Mouse (Mus musculus) spleen, adult 2 months (tissue): ENCODE measurements around the gene Tnfrsf1b.

Source experiments
- CTCF ChIP-seq: fragments of 200-500 bp; IDR thresholded peaks from 2 replicates; pipeline ENCODE4 v1.5.1; 2011; ENCODE audit warnings: mild to moderate bottlenecking, inconsistent platforms; ENCODE audit not compliant: insufficient read depth, insufficient read length, insufficient replicate concordance; ENCODE audit errors: extremely low read depth
- POLR2A ChIP-seq: fragments of 200-500 bp; IDR thresholded peaks from 2 replicates; pipeline ENCODE4 v1.6.1; 2011; ENCODE audit warnings: low read depth, low read length, inconsistent platforms

DNA sequence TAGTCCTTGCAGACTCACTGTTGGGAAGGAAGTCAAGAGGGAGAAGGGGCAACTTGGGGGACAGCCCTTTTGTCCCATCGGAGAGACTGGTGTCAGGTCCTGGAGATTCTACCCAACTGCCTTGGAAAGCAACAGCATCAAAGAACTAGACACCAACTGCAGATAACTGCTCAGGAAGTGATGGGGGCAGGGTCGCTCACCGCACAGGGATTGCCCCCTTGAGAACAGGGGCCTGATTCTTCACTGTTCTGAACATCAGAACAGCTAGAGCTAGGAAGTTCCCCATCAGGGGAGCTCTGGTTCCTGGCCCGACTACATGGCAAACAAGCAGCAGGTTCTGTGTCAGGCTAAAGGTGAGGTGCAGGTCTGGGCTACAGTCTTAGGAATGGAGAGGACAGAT, 19.8 kb upstream of the Tnfrsf1b start:
- TF ChIP-seq CTCF, result no peak
- no peak for TF ChIP-seq POLR2A
